Mouse (Mus musculus) embryonic fibroblast, embryonic 13.5 days (primary cell): ENCODE data around the gene Osgin1. TPM values are rescaled to one million over a fixed set of nuclear protein-coding genes. Genes with fewer than 3 reads are reported as not detected.

Experiments
- H3K27ac ChIP-seq: 2 replicates; pipeline ENCODE4 v1.5.1; 2012; ENCODE audit warnings: low read length, control low read depth, inconsistent platforms; ENCODE audit not compliant: insufficient read depth
- H3K4me1 ChIP-seq: 2 replicates; pipeline ENCODE4 v1.6.1; 2011; ENCODE audit warnings: low read length; ENCODE audit not compliant: control insufficient read depth, insufficient read depth
- H3K4me3 ChIP-seq: 2 replicates; pipeline ENCODE4 v1.5.1; 2011; ENCODE audit warnings: mild to moderate bottlenecking, control low read depth, low read length; ENCODE audit not compliant: insufficient read depth
- CTCF ChIP-seq: IDR thresholded peaks from 2 replicates; pipeline ENCODE4 v1.5.1; 2011; ENCODE audit warnings: mild to moderate bottlenecking, control low read depth, low read length, moderate library complexity, borderline replicate concordance; ENCODE audit not compliant: insufficient read depth
- POLR2A ChIP-seq: IDR thresholded peaks from 2 replicates; pipeline ENCODE4 v1.6.1; 2011; ENCODE audit warnings: low read depth, mild to moderate bottlenecking, control low read depth, low read length, moderate library complexity
- polyA plus RNA-seq: library from polyadenylated mRNA; stranded (reverse); fragments of >200 nt; gene quantifications from 2 replicates; pipeline ENCODE4 v1.2.4, GENCODE M21; 2011; ENCODE audit warnings: low read depth; ENCODE audit not compliant: missing spikeins, insufficient read length

Osgin1 gene
- polyA plus RNA-seq, 1 experiment, result 2.6 TPM

DNA sequence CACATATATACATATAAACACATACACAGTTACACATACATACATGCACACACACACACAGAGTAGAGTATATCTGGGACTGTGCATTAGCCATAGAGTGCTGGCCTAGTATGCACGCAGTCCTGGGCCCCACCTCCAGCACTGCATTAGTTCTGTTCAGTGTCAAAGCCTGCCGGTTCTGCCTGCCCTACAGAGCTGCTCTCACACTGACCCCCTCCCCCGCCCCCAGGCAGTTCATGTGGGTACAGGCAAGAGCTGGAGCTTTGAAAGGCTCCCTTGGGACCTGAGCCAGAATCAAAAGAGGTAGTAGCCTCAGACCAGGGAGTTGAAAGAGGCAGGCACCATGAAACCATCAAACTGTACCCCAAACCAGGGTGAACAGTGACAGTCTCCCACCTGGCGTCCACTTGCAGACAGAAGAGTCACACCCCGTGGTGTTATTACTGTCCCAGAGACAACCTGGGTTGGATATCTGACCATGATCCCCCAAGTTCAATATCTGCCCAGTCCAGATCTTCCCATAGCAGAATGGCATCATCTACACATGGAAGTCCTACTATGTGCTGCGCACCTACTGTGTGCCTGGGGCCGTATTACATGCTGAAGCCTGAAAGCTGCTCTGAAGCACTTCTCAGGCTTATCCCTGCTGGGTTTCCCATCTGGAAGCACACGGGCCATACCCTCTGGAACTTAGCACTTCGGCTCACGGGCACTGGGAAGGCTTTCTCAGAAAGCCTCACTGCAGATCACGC, 50.4 kb downstream of the Osgin1 start:
- no peak for TF ChIP-seq POLR2A
- no peak for TF ChIP-seq CTCF
- no peaks in the 10 kb centered on the region for H3K4me1 ChIP-seq
- H3K27ac ChIP-seq, result no peak overlapping the region
- H3K4me3 ChIP-seq, result no peak overlapping the region

DNA sequence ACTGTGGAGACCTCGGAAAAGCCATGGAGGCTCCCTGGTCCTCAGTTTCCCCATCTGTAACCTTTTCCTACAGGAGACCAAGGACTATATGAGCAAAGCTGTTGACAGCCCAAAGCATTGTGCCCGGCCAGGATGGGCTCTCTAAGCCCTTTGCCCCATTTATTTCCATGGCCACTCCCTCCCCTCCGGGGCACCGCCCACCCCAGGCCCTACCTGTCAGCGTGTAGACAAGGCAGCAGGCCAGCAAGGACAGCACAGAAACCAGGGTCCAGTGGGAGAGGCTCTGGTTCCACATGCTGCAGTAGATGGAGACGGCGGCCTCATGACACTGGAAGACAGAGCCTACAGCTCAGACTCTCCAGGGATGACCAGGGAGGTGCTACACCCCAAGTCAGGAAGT, 53.2 kb downstream of the Osgin1 start:
- Histone ChIP-seq H3K4me3 (no peak overlapping the region), H3K4me1 (no peaks in the 10 kb centered on the region), H3K27ac (no peak overlapping the region)
- no peak for TF ChIP-seq POLR2A
- TF ChIP-seq CTCF, result no peak

Other genes starting within 250 kb of the Osgin1 start
- 224 and 236 TPM in 2 replicates for gene Hsbp1, start 89.6 kb upstream of the Osgin1 start, polyA plus RNA-seq
- 5.6 and 7.1 TPM in 2 replicates for gene Mlycd, start 39.2 kb upstream of the Osgin1 start, polyA plus RNA-seq
- gene Necab2, start 12.6 kb downstream of the Osgin1 start, polyA plus RNA-seq, result 0.30 TPM in 1 of 2 replicates, not detected in the other
- gene Slc38a8, start 67.6 kb downstream of the Osgin1 start, polyA plus RNA-seq, result not detected in 2 replicates
- 114 TPM in 2 replicates for gene Mbtps1, start 124.6 kb downstream of the Osgin1 start, polyA plus RNA-seq
- gene Hsdl1, start 141.1 kb downstream of the Osgin1 start, polyA plus RNA-seq, result 7.3 and 7.5 TPM in 2 replicates
- not detected in 2 replicates for gene Dnaaf1, start 141.1 kb downstream of the Osgin1 start, polyA plus RNA-seq
- gene Taf1c, start 171.1 kb downstream of the Osgin1 start, polyA plus RNA-seq, result 4.7 and 5.2 TPM in 2 replicates
- not detected in 2 replicates for gene Adad2, start 178.6 kb downstream of the Osgin1 start, polyA plus RNA-seq
- not detected in 2 replicates for gene Kcng4, start 201.6 kb downstream of the Osgin1 start, polyA plus RNA-seq
- not detected in 2 replicates for gene Wfdc1, start 232.2 kb downstream of the Osgin1 start, polyA plus RNA-seq